Mouse (Mus musculus) testis, adult 2 months (tissue): ENCODE data around the gene Slc13a3. TPM values are rescaled to one million over a fixed set of nuclear protein-coding genes. Genes with fewer than 3 reads are reported as not detected.
A peak's percentile ranks its signal among the peaks of the same experiment; 100 is the strongest.

ENCODE experiments used
- H3K27ac ChIP-seq: fragments of 200-500 bp; 2 replicates; pipeline ENCODE4 v1.5.1; 2012; ENCODE audit warnings: low read depth, low read length; ENCODE audit not compliant: control insufficient read depth, insufficient read depth
- H3K27me3 ChIP-seq: fragments of 200-500 bp; 2 replicates; pipeline ENCODE4 v1.6.1; 2012; ENCODE audit warnings: mild to moderate bottlenecking, low read length, moderate library complexity; ENCODE audit not compliant: control insufficient read depth, insufficient read depth
- H3K36me3 ChIP-seq: fragments of 200-500 bp; 2 replicates; pipeline ENCODE4 v1.6.1; 2012; ENCODE audit warnings: mild to moderate bottlenecking, low read length; ENCODE audit not compliant: control insufficient read depth, insufficient read depth
- H3K4me1 ChIP-seq: fragments of 200-500 bp; 2 replicates; pipeline ENCODE4 v1.6.1; 2012; ENCODE audit warnings: low read length; ENCODE audit not compliant: control insufficient read depth, insufficient read depth
- H3K4me3 ChIP-seq: fragments of 200-500 bp; 2 replicates; pipeline ENCODE4 v1.5.1; 2012; ENCODE audit warnings: low read depth, mild to moderate bottlenecking, low read length, moderate library complexity, mixed read lengths; ENCODE audit not compliant: control insufficient read depth
- CTCF ChIP-seq: fragments of 200-500 bp; IDR thresholded peaks from 2 replicates; pipeline ENCODE4 v1.5.1; 2012; ENCODE audit warnings: low read depth, mild to moderate bottlenecking, inconsistent platforms, low read length, moderate library complexity; ENCODE audit not compliant: control insufficient read depth, insufficient read depth, insufficient replicate concordance
- POLR2A ChIP-seq: fragments of 200-500 bp; IDR thresholded peaks from 2 replicates; pipeline ENCODE4 v1.6.1; 2012; ENCODE audit warnings: low read depth, mild to moderate bottlenecking, inconsistent platforms, low read length, moderate library complexity; ENCODE audit not compliant: control insufficient read depth
- polyA plus RNA-seq: library from polyadenylated mRNA; depleted of rRNA; stranded (reverse); fragments of >200 nt; gene quantifications from 2 replicates; pipeline ENCODE4 v1.2.3, GENCODE M21; 2012

Slc13a3 gene
- polyA plus RNA-seq, 1 experiment = 0.85 TPM

- TF ChIP-seq CTCF (no peak), POLR2A (no peak)
- H3K27me3 ChIP-seq = no peaks in the 10 kb centered on the region
- peak within 1 kb of the TSS; percentile 41 for H3K4me3 ChIP-seq
- H3K27ac ChIP-seq = no peak within 1 kb of the TSS
- H3K36me3 ChIP-seq = no peaks in the 10 kb centered on the region
- 0 out of 2 replicates have a peak, but pooled peaks cover 2% of the 10 kb centered on the region for H3K4me1 ChIP-seq
Observed at GRCm38 (mm10) chr2:165503259-165504203, 30.5 kb upstream of the Slc13a3 start, which contains the start of gene Slc2a10. TSS of gene Slc2a10 (plus strand) at chr2:165503787.

DNA sequence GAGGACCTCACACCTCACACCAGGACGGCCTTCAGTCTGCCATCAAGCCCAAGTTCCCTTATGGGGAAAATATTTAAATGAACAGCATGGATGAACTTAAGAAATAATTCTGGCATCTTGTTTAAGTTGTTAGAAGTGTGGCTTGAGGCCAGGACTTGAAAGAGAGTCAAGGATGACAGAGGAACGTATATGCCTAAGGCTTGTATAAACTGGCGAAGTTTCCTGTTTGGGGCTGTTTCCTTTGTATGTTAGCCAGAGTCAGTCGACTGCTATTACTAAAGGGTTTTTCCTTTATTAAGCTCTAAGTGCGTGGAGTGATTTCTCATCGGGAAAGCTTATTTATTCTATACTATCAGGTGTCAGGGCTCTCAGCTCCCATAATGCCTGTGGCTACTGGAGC lies 25.8 kb upstream of the Slc13a3 start:
- Histone ChIP-seq H3K4me1 (peaks cover 2% of the 10 kb centered on the region; the same call in 1 of the 2 replicates), H3K4me3 (no peak overlapping the region), H3K36me3 (no peaks in the 10 kb centered on the region), H3K27me3 (no peaks in the 10 kb centered on the region), H3K27ac (no peak overlapping the region)
- TF ChIP-seq POLR2A (no peak), CTCF (no peak)

GRCm38 (mm10) chr2:165497706-165498275 lies 24.8 kb upstream of the Slc13a3 start:
- Histone ChIP-seq H3K27me3 (no peaks in the 10 kb centered on the region), H3K4me1 (peaks cover 3% of the 10 kb centered on the region), H3K36me3 (no peaks in the 10 kb centered on the region), H3K27ac (no peak overlapping the region), H3K4me3 (no peak overlapping the region)
- TF ChIP-seq CTCF (no peak), POLR2A (no peak)

DNA sequence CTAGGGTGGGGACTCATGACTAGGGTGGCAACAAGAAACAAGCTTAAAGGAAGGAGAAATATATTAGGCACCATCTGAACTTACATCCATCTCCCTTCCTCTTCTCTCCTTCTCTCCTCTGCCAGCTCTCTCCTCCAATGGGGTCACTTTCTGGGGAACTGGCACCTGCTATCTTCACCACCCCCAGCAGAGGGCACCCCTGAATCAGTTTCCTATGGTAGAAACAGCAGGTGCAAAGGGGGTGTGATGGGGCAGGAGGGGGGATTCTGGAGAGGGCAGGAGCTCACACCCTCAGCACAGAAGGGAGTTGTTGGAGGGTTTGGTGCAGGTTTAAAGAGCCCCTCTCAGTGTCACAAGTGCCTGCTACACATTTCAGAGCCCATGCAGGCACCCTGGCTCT lies 23.2 kb upstream of the Slc13a3 start:
- H3K36me3 ChIP-seq = no peaks in the 10 kb centered on the region
- peaks cover 3% of the 10 kb centered on the region for H3K4me1 ChIP-seq
- TF ChIP-seq CTCF (peak; percentile 29; the same call in 1 of the 2 replicates), POLR2A (no peak)
- H3K27ac ChIP-seq = no peak overlapping the region
- no peak overlapping the region for H3K4me3 ChIP-seq
- no peaks in the 10 kb centered on the region for H3K27me3 ChIP-seq

DNA sequence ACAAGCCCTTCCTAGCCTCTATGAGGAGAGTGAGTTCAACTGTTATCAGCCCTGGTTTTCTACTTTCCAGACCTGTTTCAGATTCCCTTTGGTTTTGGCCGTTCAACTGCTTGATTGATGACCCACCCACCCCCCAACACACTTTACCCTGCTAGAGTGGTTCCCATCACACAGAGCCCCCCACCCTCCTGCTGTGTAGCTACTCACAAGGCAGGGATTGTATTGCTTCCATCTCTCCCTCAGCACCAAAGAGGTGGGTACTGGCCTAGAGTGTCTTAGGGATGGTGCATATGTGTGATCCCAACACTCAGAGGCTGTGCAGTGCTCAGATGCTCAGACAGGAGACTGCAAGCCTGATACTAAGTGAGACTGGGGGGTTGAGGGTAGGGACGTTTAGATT lies 21.5 kb upstream of the Slc13a3 start:
- no peaks in the 10 kb centered on the region for H3K36me3 ChIP-seq
- no peak for TF ChIP-seq POLR2A
- TF ChIP-seq CTCF = no peak
- no peak overlapping the region for H3K27ac ChIP-seq
- peak overlapping the region; percentile 22 for H3K4me3 ChIP-seq
- H3K27me3 ChIP-seq = no peaks in the 10 kb centered on the region
- H3K4me1 ChIP-seq = peaks cover 3% of the 10 kb centered on the region

- H3K27ac ChIP-seq = 0 out of 2 replicates have a peak overlapping the region, but pooled peaks have one; percentile 32
- H3K4me3 ChIP-seq = peak overlapping the region; percentile 92
- H3K27me3 ChIP-seq = no peaks in the 10 kb centered on the region
- H3K36me3 ChIP-seq = no peaks in the 10 kb centered on the region
- peaks cover 3% of the 10 kb centered on the region for H3K4me1 ChIP-seq
- TF ChIP-seq CTCF (no peak), POLR2A (no peak)
Observed at GRCm38 (mm10) chr2:165493587-165494210, 20.7 kb upstream of the Slc13a3 start.

- Histone ChIP-seq H3K4me3 (peak within 1 kb of the TSS; percentile 92), H3K27ac (peak within 1 kb of the TSS; percentile 32), H3K27me3 (no peaks in the 10 kb centered on the region), H3K36me3 (no peaks in the 10 kb centered on the region), H3K4me1 (peaks cover 3% of the 10 kb centered on the region)
- TF ChIP-seq POLR2A (peak; percentile 66; the same call in 1 of the 2 replicates), CTCF (no peak)
Observed at GRCm38 (mm10) chr2:165492648-165493553, 19.9 kb upstream of the Slc13a3 start, which contains the start of gene Trp53rka. TSS of gene Trp53rka (minus strand) at chr2:165493324.
